Mouse (Mus musculus): ENCODE data around the gene Pnkd.
A peak's percentile ranks its signal among the peaks of the same experiment; 100 is the strongest.
"Not testable (repeated sequence)": the region's sequence is repeated elsewhere in the genome, so short reads cannot be mapped to it uniquely, and the experiment has no call there.

DNA sequence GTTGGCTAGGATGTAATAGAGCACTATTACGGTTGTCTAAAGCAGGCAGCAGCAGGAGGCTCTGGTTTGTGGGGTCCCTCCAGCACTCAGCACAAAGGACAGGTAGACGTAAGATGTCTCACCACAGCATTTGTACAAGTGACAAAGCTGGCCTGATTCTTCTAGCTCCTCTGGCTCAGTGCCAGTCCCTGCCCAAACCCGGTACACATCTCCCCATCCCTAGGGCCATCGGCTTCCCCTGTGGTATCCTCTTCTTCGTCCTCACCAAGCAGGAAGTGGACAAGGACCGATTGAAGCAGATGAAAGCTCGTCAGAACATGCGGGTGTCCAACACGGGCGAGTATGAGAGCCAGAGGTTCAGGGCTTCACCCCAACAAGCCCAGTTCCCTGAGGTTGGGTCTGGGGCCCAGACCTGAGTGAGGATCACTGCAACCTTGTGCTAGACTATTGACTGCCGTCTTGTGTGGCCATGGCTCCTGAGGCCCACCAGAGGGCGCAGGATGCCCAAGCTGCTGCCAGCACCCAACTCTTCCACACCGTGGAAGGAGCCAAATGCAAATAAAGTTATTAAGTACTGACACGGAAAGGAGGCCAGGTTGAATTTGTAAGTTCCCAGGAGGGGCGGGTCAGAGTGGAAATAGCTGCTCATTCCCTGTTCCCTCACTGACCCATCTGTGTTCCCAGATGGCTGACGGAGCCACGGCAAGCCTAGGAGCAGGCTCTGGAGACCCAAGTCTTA is 2.3 kb downstream of the Pnkd start:
- peak; percentile 50 for TF ChIP-seq CTCF (IDR thresholded peaks at IDR 0.05; ENCODE audit: low read depth)
- not testable (repeated sequence) for TF ChIP-seq EP300 (IDR thresholded peaks at IDR 0.05; ENCODE audit: low read depth)
